Mouse (Mus musculus): Measurements from ENCODE around the gene Hecw1.
"Not testable (repeated sequence)": the region's sequence is repeated elsewhere in the genome, so short reads cannot be mapped to it uniquely, and the experiment has no call there.

The Hecw1 gene

DNA sequence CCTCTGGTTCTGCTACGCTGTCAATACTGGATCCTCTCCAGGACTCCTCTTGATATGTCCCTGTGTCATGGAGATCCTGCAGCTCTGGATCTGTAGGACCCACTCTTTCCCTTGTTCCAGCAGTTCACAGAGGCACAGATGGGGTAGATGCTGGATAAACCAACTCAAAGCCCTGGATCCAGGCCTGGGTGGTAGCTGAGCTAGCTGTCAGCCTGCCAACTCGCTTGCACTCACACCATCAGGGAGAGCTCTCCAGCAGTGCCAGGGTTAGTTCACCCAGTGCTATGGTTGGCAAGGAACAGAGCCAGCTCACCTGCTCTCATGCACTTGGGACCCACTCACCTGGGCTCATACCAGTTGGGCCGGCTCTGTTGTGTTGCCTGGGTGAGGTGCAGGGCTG lies 157.5 kb downstream of the Hecw1 start:
- no peak for DNase-seq (ENCODE audit: low spot score in 2 of 2)

- no peak for DNase-seq (ENCODE audit: low spot score in 2 of 2)
Observed at GRCm38 (mm10) chr13:14327252-14327651, 195.8 kb downstream of the Hecw1 start.

- DNase-seq (ENCODE audit: low spot score in 2 of 2), result no peak
Observed at GRCm38 (mm10) chr13:14306617-14307016, 216.4 kb downstream of the Hecw1 start.

DNA sequence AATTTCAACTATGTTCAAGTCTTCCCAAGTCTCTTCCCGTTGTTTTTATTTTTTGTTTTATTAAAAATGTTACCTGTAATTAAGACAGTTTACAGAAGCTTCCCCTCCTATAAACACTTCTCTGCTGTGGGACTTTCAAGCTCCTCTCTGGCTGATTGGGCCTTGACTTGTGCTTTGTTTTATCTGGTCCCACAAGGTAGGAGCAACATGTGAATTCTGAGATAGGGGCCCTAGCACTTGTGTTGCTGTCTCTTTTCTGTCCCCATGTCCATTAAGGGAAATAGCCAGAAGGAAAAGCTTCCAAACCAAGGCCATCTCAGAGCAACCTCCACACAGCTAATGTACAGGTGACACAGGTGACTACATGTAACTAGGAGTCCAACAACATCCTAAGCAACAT lies 218.9 kb downstream of the Hecw1 start:
- DNase-seq (ENCODE audit: low spot score in 2 of 2), result no peak

GRCm38 (mm10) chr13:14302921-14303320 lies 220.1 kb downstream of the Hecw1 start:
- DNase-seq (ENCODE audit: low spot score in 2 of 2), result no peak

- no peak for DNase-seq (ENCODE audit: low spot score in 2 of 2)
Observed at GRCm38 (mm10) chr13:14290016-14290415, 233.0 kb downstream of the Hecw1 start.

DNA sequence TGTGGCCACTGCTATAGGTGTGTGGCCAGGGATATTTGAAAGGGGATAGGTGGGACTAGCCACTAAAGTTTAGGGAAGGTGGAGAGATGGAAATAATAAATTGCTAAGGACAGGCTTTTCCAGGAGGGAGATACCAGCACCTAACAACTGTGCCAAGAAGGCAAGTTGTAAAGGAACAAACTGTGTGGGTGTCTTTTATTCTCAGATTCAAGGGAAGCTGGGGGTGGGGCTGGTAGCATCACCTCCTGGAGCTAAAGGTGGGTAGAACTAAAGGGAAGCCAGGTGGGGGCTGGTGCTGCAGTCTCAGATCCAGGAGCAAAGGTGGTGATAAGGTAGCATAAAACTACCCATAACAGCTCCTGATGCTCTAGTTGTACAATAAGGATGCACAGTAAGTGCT lies 251.6 kb downstream of the Hecw1 start:
- DNase-seq (ENCODE audit: low spot score in 2 of 2), result no peak

GRCm38 (mm10) chr13:14260939-14261338 lies 262.1 kb downstream of the Hecw1 start:
- not testable (repeated sequence) for DNase-seq (ENCODE audit: low spot score in 2 of 2)

GRCm38 (mm10) chr13:14245946-14246345 lies 277.1 kb downstream of the Hecw1 start:
- no peak for DNase-seq (ENCODE audit: low spot score in 2 of 2)

GRCm38 (mm10) chr13:14179669-14180068 lies 343.4 kb downstream of the Hecw1 start:
- DNase-seq (ENCODE audit: low spot score in 2 of 2), result no peak

DNA sequence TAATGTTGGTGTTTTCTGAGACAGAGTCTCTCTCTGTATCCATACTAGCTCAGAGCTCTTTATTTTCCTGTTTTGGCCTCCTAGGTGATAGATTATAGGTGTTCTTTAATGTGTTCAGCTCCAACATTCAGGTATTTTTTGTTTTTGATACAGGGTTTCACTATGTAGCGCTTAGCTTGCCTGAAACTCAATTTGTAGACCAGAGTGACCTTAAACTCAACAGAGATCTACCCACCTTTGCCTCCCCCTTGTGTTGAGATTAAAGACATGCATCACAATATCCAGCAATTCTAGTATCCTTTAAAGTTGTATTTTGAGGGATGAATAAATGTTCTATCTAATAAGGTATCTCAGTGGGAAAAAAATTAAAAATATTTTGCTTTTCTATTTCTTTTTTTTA lies 345.0 kb downstream of the Hecw1 start:
- DNase-seq (ENCODE audit: low spot score in 2 of 2), result no peak
